Mouse (Mus musculus) heart, adult 2 months (tissue): Measurements from ENCODE around the gene Adora2b.

Source experiments
- CTCF ChIP-seq: fragments of 200-600 bp; IDR thresholded peaks from 2 replicates; pipeline ENCODE4 v1.8.1; 2022; ENCODE audit warnings: antibody characterized with exemption, mild to moderate bottlenecking, moderate library complexity
- EP300 ChIP-seq: fragments of 200-500 bp; IDR thresholded peaks from 2 replicates; pipeline ENCODE4 v1.6.1; 2011; ENCODE audit warnings: low read depth, low read length, control low read depth; ENCODE audit not compliant: insufficient read depth

- TF ChIP-seq EP300 (no peak), CTCF (no peak)
Observed at GRCm38 (mm10) chr11:62314984-62315383, 66.2 kb downstream of the Adora2b start.
